Mouse (Mus musculus): ENCODE measurements around the gene Myg1.

DNA sequence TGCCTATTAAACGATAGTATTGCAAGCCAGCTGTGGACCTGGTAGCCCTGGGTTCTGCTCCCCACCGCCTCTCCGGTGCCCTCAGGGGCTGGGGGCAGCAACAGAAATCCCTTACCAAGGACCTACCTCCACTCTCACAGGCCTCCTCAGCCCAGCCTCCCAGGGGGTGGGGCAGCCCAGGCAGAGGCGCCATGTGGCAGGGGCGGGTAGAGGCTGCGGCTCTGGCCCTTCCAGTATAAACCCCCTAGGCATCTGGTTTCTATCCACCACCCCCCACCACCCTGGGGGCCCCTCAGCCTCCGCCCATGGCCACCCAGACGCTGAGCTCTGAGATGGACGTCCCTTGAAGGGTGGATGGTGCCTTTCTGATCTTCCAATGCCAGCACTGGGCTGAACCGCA, 39.2 kb downstream of the Myg1 start:
- TF ChIP-seq POLR2A (IDR thresholded peaks at IDR 0.05; ENCODE audit: insufficient read depth, low read depth, low read length) = no peak
- no peak for TF ChIP-seq CTCF (IDR thresholded peaks at IDR 0.05; ENCODE audit: insufficient read depth, low read depth, low read length)
